ENCODE assay signal across 10 mouse cellular contexts in genomic region chr1:190880638-190881037, GRCm38 (mm10).
"Had no signal": no experiment of that assay in that cellular context is flagged by ENCODE, and none has a peak within 500 bp of the region (broad histone marks: within the 10 kb centered on the region; RNA-seq: fewer than 3 reads in every experiment).

No protein-coding gene starts in this region.

- H3K4me2 ChIP-seq: hindbrain, embryonic 15.5 days; limb, embryonic 13.5 days; lung, embryonic 15.5 days; midbrain, embryonic 13.5 days; neural tube, embryonic 15.5 days; stomach, embryonic 15.5 days had no signal

- H3K9ac ChIP-seq: hindbrain, embryonic 15.5 days; limb, embryonic 13.5 days; lung, embryonic 15.5 days; midbrain, embryonic 13.5 days; neural tube, embryonic 15.5 days; stomach, embryonic 15.5 days had no signal

- H3K4me3 ChIP-seq: hindbrain, embryonic 15.5 days; limb, embryonic 13.5 days; lung, embryonic 15.5 days; midbrain, embryonic 13.5 days; myocyte; neural tube, embryonic 15.5 days; stomach, embryonic 15.5 days had no signal

- H3K27me3 ChIP-seq: hindbrain, embryonic 15.5 days; limb, embryonic 13.5 days; lung, embryonic 15.5 days; midbrain, embryonic 13.5 days; neural tube, embryonic 15.5 days; stomach, embryonic 15.5 days had no signal

- H3K9me3 ChIP-seq: hindbrain, embryonic 15.5 days; limb, embryonic 13.5 days; lung, embryonic 15.5 days; midbrain, embryonic 13.5 days; neural tube, embryonic 15.5 days; stomach, embryonic 15.5 days had no signal

- H3K36me3 ChIP-seq: lung, embryonic 15.5 days; stomach, embryonic 15.5 days had no signal

- H3K27ac ChIP-seq: hindbrain, embryonic 15.5 days; limb, embryonic 13.5 days; lung, embryonic 15.5 days; midbrain, embryonic 13.5 days; neural tube, embryonic 15.5 days; stomach, embryonic 15.5 days had no signal

- DNase-seq: kidney, postnatal 25 days; left cerebral cortex, postnatal 4 days; thymus, postnatal 36 days had no signal

- H3K4me1 ChIP-seq: hindbrain, embryonic 15.5 days; limb, embryonic 13.5 days; lung, embryonic 15.5 days; midbrain, embryonic 13.5 days; neural tube, embryonic 15.5 days; stomach, embryonic 15.5 days had no signal
